Mouse (Mus musculus) adrenal gland, postnatal 4 days (tissue): ENCODE results near the gene Tmem131l. TPM values are rescaled to one million over a fixed set of nuclear protein-coding genes. Genes with fewer than 3 reads are reported as not detected.
"Not testable (repeated sequence)": the region's sequence is repeated elsewhere in the genome, so short reads cannot be mapped to it uniquely, and the experiment has no call there.

Experiments
- DNase-seq, 2 experiments: peaks; one replicate each; pipeline ENCODE4 v3.0.0; 2021 to 2022; ENCODE audit warnings: low spot score in 2 of 2, mixed read lengths in 2 of 2
- total RNA-seq, 2 experiments: library from RNA; stranded (reverse); gene quantifications; 2 replicates each; pipeline ENCODE4 v1.2.3; 2021

Tmem131l gene
- total RNA-seq, 2 experiments from 2014 or later = 77.1 to 81.0 TPM

DNA sequence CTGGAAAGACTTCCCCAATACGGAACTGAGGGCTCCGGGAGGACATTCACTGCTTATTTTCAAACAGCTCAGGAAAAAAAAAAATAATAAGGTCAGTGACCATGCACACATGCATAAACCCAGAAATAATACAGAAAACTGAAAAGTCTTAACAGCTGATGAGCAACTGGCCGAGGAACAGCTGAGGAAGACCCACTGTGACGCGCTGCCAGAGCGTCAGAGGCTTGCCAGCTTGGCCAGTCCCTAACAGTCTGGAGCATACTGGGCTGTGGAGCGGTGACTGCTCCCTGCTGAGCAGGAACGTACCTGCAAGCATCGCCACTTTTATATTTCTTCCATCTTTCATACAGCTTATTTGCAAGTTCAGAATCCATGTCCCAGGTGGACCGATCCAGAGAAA lies 105.5 kb downstream of the Tmem131l start:
- no peak for DNase-seq

DNA sequence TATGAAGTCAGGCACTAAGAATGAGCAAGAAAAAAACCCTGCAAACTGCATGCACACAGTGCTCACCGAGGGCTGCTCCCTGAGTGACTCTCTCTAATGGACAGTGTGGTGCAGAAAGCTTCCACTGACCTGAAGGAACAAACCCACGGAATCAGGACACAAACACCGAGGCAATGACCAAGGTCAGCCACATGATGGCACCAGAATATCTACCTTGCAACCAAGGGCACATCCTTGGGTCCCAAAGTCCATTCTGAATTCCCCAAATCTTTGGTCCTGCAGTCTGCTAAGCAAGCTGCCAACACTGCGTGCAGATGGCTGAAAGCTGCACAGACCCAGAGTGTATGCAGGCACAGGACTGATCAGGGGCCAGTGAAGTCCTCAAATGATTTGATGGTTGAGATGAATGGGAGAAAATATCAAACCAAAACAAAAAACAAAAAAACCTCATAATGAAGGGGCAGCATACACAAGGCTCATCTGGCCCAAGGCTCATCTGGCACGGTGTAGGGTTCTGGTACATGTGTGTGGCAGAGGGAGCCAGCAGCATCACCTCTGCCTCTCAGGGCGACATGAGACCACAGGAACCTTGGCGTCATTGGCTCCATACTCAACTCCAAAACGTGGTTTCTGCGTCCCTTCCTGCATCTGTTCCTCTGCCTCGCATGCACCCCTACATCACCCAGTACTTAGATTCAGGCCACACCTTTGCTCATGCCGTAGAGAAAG lies 124.0 kb downstream of the Tmem131l start:
- DNase-seq = no peak

DNA sequence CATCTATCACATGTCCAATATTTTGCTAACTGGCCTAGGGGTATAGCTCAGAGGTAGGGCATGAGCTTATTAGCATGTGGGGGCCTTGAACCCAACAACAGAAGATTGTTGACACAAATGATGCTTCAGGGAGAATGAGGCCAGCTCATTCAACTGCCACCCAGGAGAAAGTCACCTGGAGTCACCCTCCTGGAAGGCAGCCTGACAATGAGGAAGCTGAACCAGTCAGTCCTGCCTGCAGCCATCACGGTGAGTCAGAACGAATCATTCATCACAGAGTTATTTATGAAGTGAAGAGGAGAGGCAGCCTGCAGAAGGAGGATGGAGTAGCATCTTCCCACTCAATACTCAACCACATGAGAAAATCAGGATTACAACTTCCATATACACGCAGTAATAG lies 124.9 kb downstream of the Tmem131l start:
- DNase-seq = no peak

DNA sequence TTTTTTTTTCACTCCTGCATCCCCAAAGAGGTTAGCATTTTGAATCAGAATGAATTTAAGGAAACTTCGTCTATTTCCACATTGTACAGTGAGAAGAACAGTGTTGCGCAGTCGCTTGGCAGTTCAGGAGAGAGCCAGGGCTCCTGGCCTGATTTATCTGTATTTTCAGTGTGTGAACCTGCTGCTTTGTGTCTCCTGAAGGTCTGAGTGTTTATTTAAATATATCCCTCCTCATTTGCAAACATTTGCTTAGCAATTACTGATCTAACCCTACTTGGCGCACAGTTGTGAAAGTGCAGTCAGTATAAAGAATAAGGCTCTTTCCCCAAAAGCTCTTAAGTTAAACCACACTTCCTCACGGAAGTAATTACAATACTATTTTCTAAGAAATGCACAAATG lies 129.3 kb downstream of the Tmem131l start:
- DNase-seq = no peak

DNA sequence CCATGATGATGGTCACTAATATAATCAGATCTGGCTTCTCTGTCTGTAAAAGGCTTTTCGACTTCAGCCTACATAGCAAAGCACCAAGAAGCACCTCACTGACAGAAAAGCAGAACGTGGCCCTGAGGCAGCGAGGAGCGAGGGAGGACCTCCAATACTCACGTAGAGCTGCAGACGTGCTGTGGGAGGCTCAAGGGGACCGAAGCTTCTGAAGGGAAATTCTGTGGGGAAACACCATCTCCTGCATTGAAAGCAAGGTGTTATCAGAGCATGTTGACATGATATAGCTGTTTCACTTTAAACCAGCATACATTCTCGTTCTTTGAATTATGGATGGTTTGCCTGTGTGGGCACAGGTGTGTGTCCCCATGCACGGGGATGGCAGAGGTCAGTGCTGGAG lies 133.8 kb downstream of the Tmem131l start:
- no peak for DNase-seq

DNA sequence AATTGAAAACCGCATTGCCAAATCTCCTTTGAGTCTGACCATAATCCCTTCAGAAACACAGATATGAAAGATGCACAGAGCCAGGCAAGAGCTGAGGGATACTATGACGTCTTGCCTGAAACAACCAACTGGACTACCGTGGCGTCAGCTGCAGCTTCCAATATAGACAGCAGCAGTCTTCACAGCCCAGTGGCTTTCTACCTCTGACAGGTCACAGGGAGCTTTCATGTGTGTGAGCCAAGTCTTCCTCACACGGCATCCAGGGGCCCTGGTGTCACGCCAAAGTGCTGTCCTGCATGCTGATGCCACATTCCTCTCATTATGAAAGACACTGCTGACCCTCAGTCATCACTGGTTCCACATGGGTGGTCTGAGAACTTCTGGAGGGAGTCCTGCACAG lies 134.8 kb downstream of the Tmem131l start:
- DNase-seq = no peak

DNA sequence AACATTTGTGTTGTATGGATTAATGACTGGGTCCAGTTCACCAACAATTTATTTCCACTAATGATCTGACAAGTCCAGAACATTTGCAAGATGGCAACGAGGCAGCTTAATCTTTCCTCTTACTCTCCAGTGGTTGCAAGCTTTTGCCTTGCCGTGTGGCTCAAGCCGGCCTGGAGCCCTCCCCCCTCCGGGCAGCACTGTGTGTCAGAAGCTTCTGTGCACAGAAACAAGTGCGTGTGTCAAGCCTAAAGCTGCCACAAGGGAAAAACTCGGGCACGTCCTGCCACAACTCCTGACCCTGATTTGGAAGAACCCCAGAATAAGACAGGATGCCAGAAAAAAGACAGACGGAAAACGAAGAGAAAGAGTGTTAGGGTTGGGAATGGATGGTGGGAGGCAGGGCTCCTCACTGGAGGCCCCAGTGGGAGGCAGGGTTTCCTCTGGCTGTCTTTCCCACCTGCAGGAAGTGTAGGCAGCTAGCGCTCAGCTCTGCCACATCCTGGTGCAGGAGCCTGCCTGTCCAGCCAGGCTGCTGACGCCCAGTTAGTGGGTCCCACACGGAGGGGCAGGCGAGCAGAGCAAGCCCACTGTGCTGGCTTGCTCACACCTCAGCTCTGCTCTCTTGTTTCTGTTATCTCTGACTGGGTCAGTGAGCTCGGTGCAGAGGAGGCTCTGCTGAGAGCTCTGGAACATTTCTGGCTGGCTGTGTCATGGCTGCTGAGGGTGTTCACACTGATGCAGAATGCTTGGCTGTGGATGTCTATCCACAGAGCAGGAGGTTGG lies 135.6 kb downstream of the Tmem131l start:
- DNase-seq = no peak

DNA sequence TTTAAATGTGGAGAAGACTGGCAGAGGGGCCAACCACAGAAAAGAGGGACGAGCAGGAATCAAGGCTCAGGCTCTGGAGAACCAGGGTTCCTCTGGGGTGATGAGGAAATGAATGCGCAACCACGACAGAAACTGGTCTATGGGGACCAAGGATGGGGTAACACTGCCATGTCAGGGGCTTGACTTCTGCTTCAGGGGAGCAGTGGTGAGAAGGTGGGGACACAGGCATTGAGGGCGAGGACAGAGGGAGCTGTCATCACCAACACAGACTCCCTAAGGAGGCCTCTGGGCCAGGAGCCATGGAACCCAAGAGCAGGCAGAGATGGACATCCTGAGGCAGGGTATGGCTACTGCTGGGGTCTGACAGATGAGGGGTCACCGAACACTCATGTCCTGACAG lies 137.0 kb downstream of the Tmem131l start:
- no peak for DNase-seq

DNA sequence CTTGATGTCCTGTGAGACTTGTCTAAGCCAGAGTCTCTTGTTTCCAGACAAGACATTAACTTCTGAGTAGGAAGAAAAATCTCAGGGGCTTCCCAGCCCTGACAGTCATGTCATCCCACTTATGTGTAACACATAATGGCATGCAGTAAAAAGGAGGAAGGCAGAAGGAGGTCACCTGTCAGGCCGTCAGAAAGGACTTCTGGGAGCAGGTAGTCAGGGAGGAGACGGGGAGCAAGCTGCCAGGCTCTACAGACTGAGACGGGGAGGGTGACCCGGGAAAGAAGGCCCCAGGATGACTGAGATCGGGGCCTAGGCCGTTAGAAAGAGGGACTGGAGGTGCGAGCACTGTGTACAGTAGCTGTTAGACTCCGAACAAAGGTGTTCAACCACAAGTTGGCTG lies 137.5 kb downstream of the Tmem131l start:
- no peak for DNase-seq

DNA sequence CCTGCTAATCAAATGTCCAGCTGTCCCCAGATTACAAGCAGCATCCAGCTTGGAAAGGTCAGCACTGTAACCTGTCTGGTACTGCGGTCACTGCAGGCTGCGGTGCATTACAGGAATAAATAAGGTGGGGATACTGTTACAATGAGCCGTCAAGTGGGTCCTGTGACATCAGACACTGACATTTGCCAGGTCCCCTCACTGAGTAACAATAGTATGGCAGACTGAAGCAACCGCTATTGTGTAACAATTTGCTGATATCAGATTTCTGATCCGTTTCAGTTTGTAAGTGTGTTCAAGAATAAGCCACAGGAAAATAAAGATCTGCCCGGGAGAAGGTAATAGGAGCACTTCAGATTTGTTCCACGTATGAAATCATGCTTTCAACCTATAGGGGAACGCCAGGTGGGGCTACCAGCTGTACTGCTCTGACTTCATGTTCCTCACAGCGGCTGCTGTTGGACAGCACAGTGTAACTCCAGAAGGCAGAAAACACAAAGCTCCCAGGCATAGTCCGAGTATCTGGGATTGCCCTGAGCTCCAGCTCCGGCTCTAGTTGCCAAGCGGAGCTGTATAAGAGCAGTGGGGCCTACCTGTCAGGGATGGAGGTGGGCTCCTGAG lies 139.1 kb downstream of the Tmem131l start:
- DNase-seq = no peak

DNA sequence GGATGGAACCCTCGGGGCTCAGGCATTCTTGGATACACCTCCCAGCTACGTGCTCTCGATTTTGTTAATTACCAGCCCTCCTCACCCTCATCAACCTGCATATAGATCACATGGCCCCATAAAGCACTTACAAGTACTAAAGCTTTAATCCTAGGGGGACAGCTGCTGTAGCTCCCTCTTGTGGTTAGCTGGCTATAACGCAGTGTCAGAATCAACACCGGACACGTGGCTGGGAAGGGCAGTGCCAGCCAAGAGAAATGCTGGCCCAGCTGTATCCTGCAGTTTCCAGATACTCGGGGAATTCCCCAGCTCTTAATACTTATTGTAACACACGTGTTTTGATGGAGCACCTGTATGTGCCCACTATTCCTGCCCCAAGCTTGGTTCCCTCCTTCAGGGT lies 140.4 kb downstream of the Tmem131l start:
- DNase-seq = peak in 1 of 2 experiments; percentile 34

DNA sequence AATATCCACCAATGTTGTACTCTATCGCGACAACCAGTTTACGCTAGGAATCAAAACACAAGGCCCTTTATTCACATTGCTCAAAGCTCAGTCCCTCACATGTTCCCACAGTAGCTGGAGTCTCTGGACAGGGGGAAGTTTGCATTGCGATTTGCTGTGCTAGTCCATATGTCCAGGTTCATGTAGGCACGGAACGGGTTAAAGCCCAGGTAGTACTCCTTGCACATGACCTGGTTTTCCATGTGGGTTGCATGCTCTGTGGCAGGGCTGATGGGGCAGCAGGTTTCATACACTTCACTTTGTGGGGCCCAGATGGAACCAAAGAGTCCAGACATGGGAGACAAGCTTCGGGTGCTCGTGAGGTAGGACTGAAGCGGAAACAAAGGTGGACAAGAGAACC lies 141.7 kb downstream of the Tmem131l start:
- DNase-seq = no peak

DNA sequence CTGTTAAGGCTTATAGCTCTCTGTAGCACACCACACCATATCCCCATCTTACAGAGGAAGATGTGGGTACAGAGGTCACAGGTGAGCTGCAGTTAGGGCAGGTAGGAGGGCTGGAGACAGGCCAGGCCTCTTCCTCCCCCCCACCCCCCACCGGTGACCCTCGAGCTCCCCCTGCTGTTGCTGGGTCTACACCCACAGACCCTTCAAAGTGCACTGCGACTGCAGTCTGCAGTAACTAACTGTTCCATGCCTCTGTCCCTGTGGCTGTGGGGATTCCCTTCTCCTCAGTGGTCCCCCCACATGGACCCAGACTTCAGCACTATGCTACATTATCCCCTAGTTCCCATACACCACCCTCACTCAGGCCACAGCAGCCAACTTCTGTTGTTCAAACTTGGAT lies 144.2 kb downstream of the Tmem131l start:
- no peak for DNase-seq

DNA sequence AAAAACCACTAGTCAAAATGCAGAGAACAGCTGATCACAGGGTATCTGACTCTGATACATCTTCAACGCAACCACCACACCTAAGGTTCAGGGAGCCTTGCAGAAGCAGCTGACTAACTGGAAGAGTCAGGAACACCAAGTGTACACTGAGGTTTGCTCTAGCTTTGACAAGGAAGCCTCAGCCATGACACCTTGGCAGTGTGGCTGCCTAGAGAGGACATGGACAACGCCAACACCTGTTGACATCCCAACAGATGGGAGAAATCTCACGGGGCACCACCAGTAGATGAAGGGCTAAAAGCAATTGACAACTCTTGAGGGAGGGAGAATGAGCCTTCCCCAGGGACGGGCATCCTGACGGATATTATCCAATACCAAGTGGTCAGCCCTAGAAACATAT lies 144.9 kb downstream of the Tmem131l start:
- no peak for DNase-seq

DNA sequence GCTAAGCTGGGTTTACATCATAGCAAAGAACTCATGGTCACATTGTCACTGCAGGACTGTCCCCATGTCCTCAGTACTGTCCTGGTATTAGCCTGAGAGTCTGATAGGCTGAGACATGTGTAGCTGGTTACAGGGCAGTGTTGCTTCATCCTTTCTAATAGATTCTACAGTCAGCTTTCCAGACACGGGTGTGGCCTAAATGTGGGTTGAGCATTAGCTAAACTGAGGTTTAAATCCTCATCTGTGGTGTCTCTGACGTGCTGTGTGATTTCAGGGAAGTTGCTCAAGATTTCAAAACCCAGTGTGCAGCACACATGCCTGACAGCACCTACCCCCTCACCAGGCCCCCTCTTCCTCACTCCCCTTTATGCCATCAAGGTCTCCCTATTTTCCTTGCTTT lies 154.8 kb downstream of the Tmem131l start:
- no peak for DNase-seq

DNA sequence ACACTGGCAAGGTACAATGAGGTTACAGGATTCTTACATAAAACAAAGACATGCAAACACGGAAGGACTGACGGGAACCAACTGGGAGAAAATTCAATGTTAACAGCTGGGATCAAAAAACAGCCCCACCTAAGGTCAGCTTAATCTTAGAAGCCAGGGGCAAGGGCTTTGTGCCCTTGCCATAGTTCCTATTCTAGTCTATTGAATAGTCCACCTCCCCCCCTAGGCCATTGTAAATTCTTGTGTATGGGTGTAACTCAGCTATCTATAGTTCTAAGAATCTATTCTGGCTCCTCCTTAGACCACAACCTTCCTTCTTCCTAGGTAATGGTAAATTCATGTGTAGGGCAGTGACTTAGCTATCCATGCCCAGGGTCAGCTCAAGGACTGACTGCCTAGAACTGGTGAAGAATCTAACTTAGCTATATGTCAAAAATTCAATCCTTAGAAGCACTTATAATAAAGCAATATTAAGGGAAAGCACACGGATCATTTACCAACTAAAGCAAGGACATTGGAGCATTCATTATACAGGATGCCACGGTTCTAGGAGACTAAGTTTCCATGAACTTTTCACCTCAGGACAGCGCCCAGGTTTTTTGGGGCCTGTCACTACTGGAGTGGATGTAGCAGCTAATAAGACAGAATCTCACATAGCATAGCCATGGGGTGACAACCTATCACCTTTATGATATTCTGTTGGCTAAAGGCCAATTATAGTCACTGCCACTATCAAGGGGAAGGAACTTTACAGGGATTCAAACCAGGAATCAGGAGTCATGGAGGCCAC lies 160.5 kb downstream of the Tmem131l start:
- DNase-seq = not testable (repeated sequence)

DNA sequence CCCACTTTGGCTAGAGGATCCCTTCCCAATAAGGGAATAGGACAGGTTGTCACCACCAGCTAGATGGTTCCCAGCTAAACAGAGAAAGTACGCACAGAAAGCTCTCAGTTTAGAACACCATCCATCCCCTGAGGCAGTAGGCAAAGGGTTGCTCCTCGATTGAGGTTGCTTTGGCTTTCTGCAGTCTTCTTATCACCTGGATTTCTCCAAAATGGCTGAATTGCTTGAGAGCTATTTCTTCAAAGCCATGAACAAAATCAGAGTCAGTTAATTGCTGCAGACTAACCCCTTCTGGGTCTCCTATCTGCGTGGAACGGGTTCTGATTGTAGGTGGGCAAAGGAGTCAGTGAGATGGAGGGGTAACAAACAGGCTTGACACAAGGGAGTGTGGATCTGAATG lies 161.2 kb downstream of the Tmem131l start:
- DNase-seq = no peak

DNA sequence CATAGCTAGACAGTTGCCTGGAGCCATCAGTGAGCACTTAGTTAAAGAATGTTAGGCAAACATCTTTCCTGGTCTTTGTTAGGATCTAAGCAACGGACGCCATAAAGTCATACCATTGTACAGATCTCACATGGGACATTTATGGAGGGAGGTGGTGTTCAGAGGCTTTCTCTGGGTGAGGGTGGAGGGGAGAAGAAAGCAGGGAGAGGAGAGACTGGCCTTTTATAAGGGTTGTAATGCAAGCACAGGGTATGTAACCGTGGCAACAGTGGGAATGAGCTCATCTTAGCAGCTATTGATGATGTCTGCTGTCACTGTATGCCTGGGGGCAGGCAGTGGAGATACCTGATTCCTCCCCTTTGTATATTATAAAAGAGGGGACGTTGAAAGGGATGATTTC lies 163.7 kb downstream of the Tmem131l start:
- no peak for DNase-seq

DNA sequence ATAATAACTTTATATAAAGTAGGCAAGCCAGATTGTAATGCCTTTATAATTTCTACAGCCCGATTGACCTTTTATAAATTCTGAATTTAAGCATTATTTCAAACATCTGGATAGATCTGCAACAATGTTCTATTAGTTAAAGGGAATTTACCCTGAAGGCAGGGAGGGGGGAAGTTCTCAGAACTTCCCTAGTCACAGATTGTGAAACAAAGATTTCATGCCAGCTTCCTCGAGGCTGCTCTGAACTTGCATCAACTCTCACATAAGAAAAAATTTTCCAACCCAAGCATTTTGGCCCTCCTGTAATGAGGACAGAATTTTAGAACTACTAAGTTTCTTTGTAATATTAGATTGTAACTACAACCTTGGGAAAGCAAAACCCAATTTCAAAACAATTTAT lies 164.9 kb downstream of the Tmem131l start:
- not testable (repeated sequence) for DNase-seq

DNA sequence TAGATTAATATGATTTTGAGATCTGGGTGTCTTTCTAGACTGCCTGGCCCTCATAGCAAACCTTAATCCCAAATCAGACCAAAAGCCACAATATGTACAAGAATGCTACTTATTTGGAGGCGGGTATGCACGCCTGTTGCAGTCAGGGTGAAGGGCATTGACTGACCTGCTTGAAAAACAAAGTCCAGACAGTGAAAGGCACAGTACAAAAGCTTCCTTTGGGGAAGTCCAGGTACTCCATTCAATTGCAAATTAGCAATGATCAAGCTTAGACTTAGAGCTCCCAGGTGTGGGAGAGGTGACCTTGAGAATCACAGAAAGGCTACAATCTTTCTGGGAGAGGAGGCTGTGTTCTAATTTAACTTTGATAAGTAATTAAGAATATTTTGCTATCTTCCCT lies 167.1 kb downstream of the Tmem131l start:
- not testable (repeated sequence) for DNase-seq

DNA sequence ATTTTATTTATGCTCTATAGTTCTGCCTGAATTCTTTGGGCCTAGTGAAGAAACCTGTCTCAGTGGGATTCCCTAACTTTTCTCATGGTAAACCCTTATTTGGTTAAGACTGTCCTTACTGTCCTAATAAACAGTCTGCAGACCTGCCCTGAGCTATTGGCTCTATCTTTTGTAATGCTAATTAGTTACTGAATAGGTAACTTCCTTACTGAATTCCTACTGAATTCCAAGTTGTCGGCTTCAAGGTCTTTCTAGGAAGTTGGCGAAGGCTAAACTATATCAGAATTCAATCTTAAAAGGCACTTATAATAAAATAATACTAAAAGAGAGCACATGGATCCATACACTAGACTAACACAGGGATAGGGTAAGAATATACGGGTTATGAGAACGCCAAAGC lies 168.0 kb downstream of the Tmem131l start:
- DNase-seq = not testable (repeated sequence)

DNA sequence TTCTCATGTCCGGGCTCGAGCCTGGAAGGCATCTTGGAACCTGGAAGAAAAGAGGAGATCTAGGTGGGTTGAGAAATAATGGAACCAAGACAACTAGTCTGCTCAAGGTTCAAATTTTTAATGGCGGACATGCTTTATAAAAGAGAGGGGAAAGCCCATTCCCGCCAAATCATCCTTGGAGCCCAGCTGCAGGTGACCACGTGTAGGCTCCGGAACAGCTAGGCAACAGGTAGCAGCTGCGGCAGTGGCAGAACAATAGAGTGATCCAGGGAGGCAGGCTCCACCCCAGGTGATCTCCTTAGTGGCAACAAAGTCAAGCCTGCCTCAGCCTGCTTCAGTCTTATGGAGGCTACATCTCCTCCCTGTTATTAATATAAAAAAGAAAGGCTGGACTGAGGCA lies 168.4 kb downstream of the Tmem131l start:
- not testable (repeated sequence) for DNase-seq
